Mouse (Mus musculus): ENCODE data around the gene Atp2c1. TPM values are rescaled to one million over a fixed set of nuclear protein-coding genes. Genes with fewer than 3 reads are reported as not detected.

The Atp2c1 gene
- polyA plus RNA-seq, 1 experiment from 2014 or later = 43.7 TPM

GRCm38 (mm10) chr9:105363520-105364231 lies 163.4 kb downstream of the Atp2c1 start:
- no peak for ATAC-seq (replicated peaks; ENCODE audit: extremely low read depth, insufficient read depth, low FRiP score)
- Histone ChIP-seq H3K9me3 (replicated peaks; ENCODE audit: control insufficient read depth, low read length) (no peaks in the 10 kb centered on the region), H3K27ac (ENCODE audit: low read length) (no peak overlapping the region), H3K27me3 (ENCODE audit: control insufficient read depth, insufficient read depth, low read length) (no peaks in the 10 kb centered on the region), H3K9ac (ENCODE audit: low read length) (no peak overlapping the region), H3K4me2 (ENCODE audit: low read depth, low read length) (no peak overlapping the region), H3K4me3 (ENCODE audit: low read length) (no peak overlapping the region), H3K4me1 (ENCODE audit: control insufficient read depth, insufficient read depth, low read length) (no peaks in the 10 kb centered on the region), H3K36me3 (ENCODE audit: control insufficient read depth, insufficient read depth) (no peaks in the 10 kb centered on the region)
- 78% methylated on average over 5 of the region's 5 CpGs for WGBS

- Histone ChIP-seq H3K27me3 (ENCODE audit: control insufficient read depth, insufficient read depth, low read length) (no peaks in the 10 kb centered on the region), H3K4me2 (ENCODE audit: low read depth, low read length) (no peak overlapping the region), H3K27ac (ENCODE audit: low read length) (no peak overlapping the region), H3K4me1 (ENCODE audit: control insufficient read depth, insufficient read depth, low read length) (no peaks in the 10 kb centered on the region), H3K4me3 (ENCODE audit: low read length) (no peak overlapping the region), H3K36me3 (ENCODE audit: control insufficient read depth, insufficient read depth) (no peaks in the 10 kb centered on the region), H3K9me3 (replicated peaks; ENCODE audit: control insufficient read depth, low read length) (no peaks in the 10 kb centered on the region), H3K9ac (ENCODE audit: low read length) (no peak overlapping the region)
- WGBS = 68% methylated on average over 2 of the region's 2 CpGs
- no peak for ATAC-seq (replicated peaks; ENCODE audit: extremely low read depth, insufficient read depth, low FRiP score)
Measured at GRCm38 (mm10) chr9:105362181-105362580, 164.9 kb downstream of the Atp2c1 start.

Other genes starting within 250 kb of the Atp2c1 start
- 15.1 and 15.9 TPM in 2 replicates for gene Aste1, start 131.9 kb downstream of the Atp2c1 start, polyA plus RNA-seq (2015; fragmentation: Nextera tagmentation; extraction: Ambion mirVana)
- 0.32 and 0.33 TPM in 2 replicates for gene Nek11, start 131.8 kb downstream of the Atp2c1 start, polyA plus RNA-seq (2015; fragmentation: Nextera tagmentation; extraction: Ambion mirVana)
- 13.9 and 15.2 TPM in 2 replicates for gene Pik3r4, start 115.7 kb upstream of the Atp2c1 start, polyA plus RNA-seq (2015; fragmentation: Nextera tagmentation; extraction: Ambion mirVana)